Comparison of ENCODE assay signal across 8 mouse cellular contexts in the genomic region with DNA sequence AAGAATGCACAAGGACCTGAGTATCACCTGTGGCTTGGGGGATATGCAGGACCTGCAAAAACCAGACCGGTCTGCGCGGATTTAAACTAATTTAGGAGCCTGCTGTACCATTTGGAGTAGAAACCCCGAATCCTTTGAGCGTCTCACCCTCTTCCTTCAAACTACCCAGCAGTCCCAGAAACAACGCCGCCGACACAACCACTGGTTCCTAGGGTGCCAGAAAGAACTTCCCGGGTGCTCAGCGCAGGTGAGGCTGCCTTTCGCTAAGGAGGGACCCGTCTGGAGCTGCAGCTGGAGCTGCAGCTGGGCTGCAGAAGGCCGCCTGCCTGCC. TPM values are rescaled to one million over a fixed set of nuclear protein-coding genes. Genes with fewer than 3 reads are reported as not detected.
A peak's percentile ranks its signal among the peaks of the same experiment; 100 is the strongest.
DNase-seq lines count a peak whose midpoint lies in the region; ATAC-seq and TF ChIP-seq lines count a peak whose summit lies in the region.

No protein-coding gene starts in this region.

- no peak for ATAC-seq in intestine, postnatal 0 days
- no peak for ATAC-seq in neural tube, embryonic 14.5 days (ENCODE audit: low read depth)

- peaks cover 2% of the 10 kb centered on the region; the same call in 1 of the 2 replicates for H3K4me1 ChIP-seq in lung, adult 2 months (ENCODE audit: control insufficient read depth, insufficient read depth, low read length)
- peaks cover 6% of the 10 kb centered on the region for H3K4me1 ChIP-seq in embryonic facial prominence, embryonic 10.5 days
- H3K4me1 ChIP-seq in intestine, postnatal 0 days (replicated peaks; ENCODE audit: control insufficient read depth, insufficient read depth, low read length) = no peaks in the 10 kb centered on the region
- H3K4me1 ChIP-seq in neural tube, embryonic 14.5 days (ENCODE audit: control insufficient read depth, insufficient read depth, low read length) = peaks cover 6% of the 10 kb centered on the region; the same call in 1 of the 2 replicates

- H3K4me2 ChIP-seq in intestine, postnatal 0 days (replicated peaks; ENCODE audit: low read depth) = peak overlapping the region; percentile 84
- peak overlapping the region; percentile 85 for H3K4me2 ChIP-seq in neural tube, embryonic 14.5 days (ENCODE audit: low read depth, low read length)

- no peaks in the 10 kb centered on the region for H3K27me3 ChIP-seq in embryonic facial prominence, embryonic 10.5 days (replicated peaks; ENCODE audit: low read depth, poor library complexity, severe bottlenecking)
- H3K27me3 ChIP-seq in intestine, postnatal 0 days (replicated peaks; ENCODE audit: control insufficient read depth, insufficient read depth, low read length) = no peaks in the 10 kb centered on the region
- no peaks in the 10 kb centered on the region for H3K27me3 ChIP-seq in neural tube, embryonic 14.5 days (ENCODE audit: control insufficient read depth, insufficient read depth, low read length)

- TF ChIP-seq POLR2A in lung, adult 2 months (IDR thresholded peaks at IDR 0.05; ENCODE audit: borderline replicate concordance, extremely low read depth, low read depth, low read length) = no peak

- peak overlapping the region; percentile 91 for H3K27ac ChIP-seq in embryonic facial prominence, embryonic 10.5 days (replicated peaks)
- H3K27ac ChIP-seq in intestine, postnatal 0 days (ENCODE audit: low read depth, low read length) = peak overlapping the region; percentile 96
- H3K27ac ChIP-seq in neural tube, embryonic 14.5 days (ENCODE audit: low read depth, low read length) = peak overlapping the region; percentile 62

- H3K36me3 ChIP-seq in embryonic facial prominence, embryonic 10.5 days (replicated peaks) = 0 out of 2 replicates have a peak, but pooled peaks cover 12% of the 10 kb centered on the region
- no peaks in the 10 kb centered on the region for H3K36me3 ChIP-seq in intestine, postnatal 0 days (ENCODE audit: control insufficient read depth, insufficient read depth)
- no peaks in the 10 kb centered on the region for H3K36me3 ChIP-seq in neural tube, embryonic 14.5 days (ENCODE audit: control insufficient read depth, insufficient read depth, low read length)

- peak overlapping the region; percentile 92 for H3K9ac ChIP-seq in intestine, postnatal 0 days (ENCODE audit: low read depth, low read length)
- peak overlapping the region; percentile 64 for H3K9ac ChIP-seq in neural tube, embryonic 14.5 days (replicated peaks; ENCODE audit: low read depth, low read length)

- H3K9me3 ChIP-seq in embryonic facial prominence, embryonic 10.5 days = no peaks in the 10 kb centered on the region
- H3K9me3 ChIP-seq in intestine, postnatal 0 days (ENCODE audit: control insufficient read depth) = no peaks in the 10 kb centered on the region
- H3K9me3 ChIP-seq in neural tube, embryonic 14.5 days (ENCODE audit: control insufficient read depth, low read length) = no peaks in the 10 kb centered on the region

- peak overlapping the region; percentile 75 for H3K4me3 ChIP-seq in lung, adult 2 months (replicated peaks; ENCODE audit: extremely low read depth, low read depth, low read length)
- H3K4me3 ChIP-seq in embryonic facial prominence, embryonic 10.5 days = peak overlapping the region; percentile 85
- H3K4me3 ChIP-seq in intestine, postnatal 0 days (ENCODE audit: low read depth, low read length) = peak overlapping the region; percentile 81
- H3K4me3 ChIP-seq in neural tube, embryonic 14.5 days (ENCODE audit: low read depth, low read length) = peak overlapping the region; percentile 67

- DNase-seq in lung, adult 2 months = no peak
- no peak for DNase-seq in lung, postnatal 14 days
- no peak for DNase-seq in embryonic facial prominence, embryonic 10.5 days (ENCODE audit: low spot score)
- DNase-seq in layer of hippocampus, postnatal 10 days (ENCODE audit: low spot score in 2 of 2) = no peak
- DNase-seq in cerebellum, postnatal 36 days = no peak
- DNase-seq in thymus, postnatal 0 days (ENCODE audit: low spot score) = no peak

- WGBS in lung, adult 2 months = 3% methylated on average over 13 of the region's 13 CpGs
- under 1% methylated on average over 13 of the region's 13 CpGs for WGBS in embryonic facial prominence, embryonic 10.5 days
- under 1% methylated on average over 13 of the region's 13 CpGs for WGBS in intestine, postnatal 0 days
- WGBS in neural tube, embryonic 14.5 days = under 1% methylated on average over 13 of the region's 13 CpGs

- no peak for TF ChIP-seq CTCF in lung, adult 2 months (IDR thresholded peaks at IDR 0.05; ENCODE audit: insufficient read depth, low read length)
- no peak for TF ChIP-seq CTCF in intestine, postnatal 0 days (IDR thresholded peaks at IDR 0.05; ENCODE audit: low read depth)

RNA-seq across cellular contexts. Expression of gene Slc25a15, which starts 0.6 kb away (rescaled TPM):
- polyA plus RNA-seq in lung, adult 2 months (2012; rRNA removed) = 2.7 and 3.2 TPM in 2 replicates
- polyA plus RNA-seq in embryonic facial prominence, embryonic 10.5 days (2016; fragmentation: Nextera tagmentation; extraction: Ambion mirVana) = 16.3 and 18.0 TPM in 2 replicates
- polyA plus RNA-seq in intestine, postnatal 0 days (2015; fragmentation: Nextera tagmentation; extraction: Ambion mirVana) = 108 and 122 TPM in 2 replicates
- polyA plus RNA-seq in neural tube, embryonic 14.5 days (2014; fragmentation: Nextera tagmentation; extraction: Ambion mirVana) = 6.0 and 8.7 TPM in 2 replicates
- 1 to 10 TPM; 8.2 to 8.9 TPM for total RNA-seq in layer of hippocampus, postnatal 10 days (2021)
- 11.5 and 11.8 TPM in 2 replicates for polyA plus RNA-seq in thymus, postnatal 0 days (2015; fragmentation: Nextera tagmentation; extraction: Ambion mirVana)

RNA-seq across cellular contexts. Expression of gene Mrps31, which starts 13.4 kb away (rescaled TPM):
- polyA plus RNA-seq in lung, adult 2 months (2012; rRNA removed) = 2.6 and 3.7 TPM in 2 replicates
- polyA plus RNA-seq in embryonic facial prominence, embryonic 10.5 days (2016; fragmentation: Nextera tagmentation; extraction: Ambion mirVana) = 42.4 and 43.2 TPM in 2 replicates
- 51.3 and 51.5 TPM in 2 replicates for polyA plus RNA-seq in intestine, postnatal 0 days (2015; fragmentation: Nextera tagmentation; extraction: Ambion mirVana)
- 35.8 and 36.0 TPM in 2 replicates for polyA plus RNA-seq in neural tube, embryonic 14.5 days (2014; fragmentation: Nextera tagmentation; extraction: Ambion mirVana)
- 10 to 100 TPM; 19.5 to 20.7 TPM for total RNA-seq in layer of hippocampus, postnatal 10 days (2021)
- polyA plus RNA-seq in thymus, postnatal 0 days (2015; fragmentation: Nextera tagmentation; extraction: Ambion mirVana) = 42.4 and 42.6 TPM in 2 replicates
